ENCODE assay signal across 9 mouse cellular contexts in genomic region chr3:75720663-75721062, GRCm38 (mm10). TPM values are rescaled to one million over a fixed set of nuclear protein-coding genes. Genes with fewer than 3 reads are reported as not detected.
DNase-seq lines count a peak whose midpoint lies in the region; ATAC-seq and TF ChIP-seq lines count a peak whose summit lies in the region.
"Had no signal": no experiment of that assay in that cellular context is flagged by ENCODE, and none has a peak within 500 bp of the region (broad histone marks: within the 10 kb centered on the region; RNA-seq: fewer than 3 reads in every experiment).

No protein-coding gene starts in this region.

- no peaks in the 10 kb centered on the region for H3K27me3 ChIP-seq in limb, embryonic 14.5 days (ENCODE audit: control insufficient read depth, insufficient read depth, low read length)
- no peaks in the 10 kb centered on the region for H3K27me3 ChIP-seq in limb, embryonic 10.5 days (ENCODE audit: low read depth, poor library complexity, severe bottlenecking)

- no peak overlapping the region for H3K4me2 ChIP-seq in limb, embryonic 14.5 days (replicated peaks; ENCODE audit: low read depth, low read length, severe bottlenecking)

- TF ChIP-seq POLR2A in limb, embryonic 14.5 days (IDR thresholded peaks at IDR 0.05; ENCODE audit: borderline replicate concordance, extremely low read depth, insufficient read depth, insufficient read length): no peak

- no peaks in the 10 kb centered on the region for H3K36me3 ChIP-seq in limb, embryonic 14.5 days (ENCODE audit: control insufficient read depth, insufficient read depth, low read length)
- no peaks in the 10 kb centered on the region for H3K36me3 ChIP-seq in limb, embryonic 10.5 days

- DNase-seq in cerebellum, postnatal 14 days: peak; percentile 29 to 43
- DNase-seq in cerebellum, adult 11 months: no peak
- peak; percentile 70 for DNase-seq in limb, embryonic 14.5 days (ENCODE audit: low spot score)
- DNase-seq in limb, embryonic 10.5 days (ENCODE audit: low spot score): no peak
- DNase-seq in adipocyte (ENCODE audit: low spot score): peak; percentile 67
- DNase-seq in mesoderm, embryonic 11.5 days (ENCODE audit: low read depth, low spot score): peak; percentile 30
- no peak for DNase-seq in urinary bladder, postnatal 4 days (ENCODE audit: low spot score in 2 of 2)
- DNase-seq in right cerebral cortex, adult 18-20 months: no peak

- no peak overlapping the region for H3K27ac ChIP-seq in limb, embryonic 14.5 days (replicated peaks; ENCODE audit: low read depth, low read length)
- no peak overlapping the region for H3K27ac ChIP-seq in limb, embryonic 10.5 days

- H3K9me3 ChIP-seq in limb, embryonic 14.5 days (ENCODE audit: control insufficient read depth, low read length): no peaks in the 10 kb centered on the region
- no peaks in the 10 kb centered on the region for H3K9me3 ChIP-seq in limb, embryonic 10.5 days (replicated peaks)

- no peaks in the 10 kb centered on the region for H3K4me1 ChIP-seq in limb, embryonic 14.5 days (ENCODE audit: control insufficient read depth, insufficient read depth, low read length)
- H3K4me1 ChIP-seq in limb, embryonic 10.5 days: no peaks in the 10 kb centered on the region

- no peak overlapping the region for H3K9ac ChIP-seq in limb, embryonic 14.5 days (ENCODE audit: low read depth, low read length, severe bottlenecking)

- H3K4me3 ChIP-seq in limb, embryonic 14.5 days (replicated peaks; ENCODE audit: low read length): no peak overlapping the region
- H3K4me3 ChIP-seq in limb, embryonic 10.5 days: no peak overlapping the region

- WGBS in limb, embryonic 14.5 days: 23% methylated on average over 2 of the region's 2 CpGs
- WGBS in limb, embryonic 10.5 days: 40% methylated on average over 2 of the region's 2 CpGs

- ATAC-seq in limb, embryonic 14.5 days (ENCODE audit: low FRiP score, low read depth): no peak

RNA-seq across cellular contexts. Expression of gene Gm29133, which starts 27.3 kb away (rescaled TPM):
- not detected in 2 replicates for polyA plus RNA-seq in limb, embryonic 14.5 days (2012; rRNA removed)
- polyA plus RNA-seq in limb, embryonic 14.5 days (2014; fragmentation: Nextera tagmentation; extraction: Ambion mirVana): not detected in 2 replicates
- not detected in 2 replicates for polyA plus RNA-seq in limb, embryonic 10.5 days (2016; fragmentation: Nextera tagmentation; extraction: Ambion mirVana)
- polyA plus RNA-seq: small intestine, adult 2 months had no signal

Comparison
In these comparisons a context has a peak if more than half of its experiments do, and no peak if none do; other contexts are left out.
1. DNase-seq: peak in cerebellum, postnatal 14 days (2 of 2), limb, embryonic 14.5 days (single experiment), adipocyte (single experiment) and mesoderm, embryonic 11.5 days (single experiment); none in cerebellum, adult 11 months (single experiment), limb, embryonic 10.5 days (single experiment), urinary bladder, postnatal 4 days (0 of 2) and right cerebral cortex, adult 18-20 months (single experiment).